Mouse (Mus musculus): ENCODE measurements around the gene Ddx55.

Gene Ddx55

DNA sequence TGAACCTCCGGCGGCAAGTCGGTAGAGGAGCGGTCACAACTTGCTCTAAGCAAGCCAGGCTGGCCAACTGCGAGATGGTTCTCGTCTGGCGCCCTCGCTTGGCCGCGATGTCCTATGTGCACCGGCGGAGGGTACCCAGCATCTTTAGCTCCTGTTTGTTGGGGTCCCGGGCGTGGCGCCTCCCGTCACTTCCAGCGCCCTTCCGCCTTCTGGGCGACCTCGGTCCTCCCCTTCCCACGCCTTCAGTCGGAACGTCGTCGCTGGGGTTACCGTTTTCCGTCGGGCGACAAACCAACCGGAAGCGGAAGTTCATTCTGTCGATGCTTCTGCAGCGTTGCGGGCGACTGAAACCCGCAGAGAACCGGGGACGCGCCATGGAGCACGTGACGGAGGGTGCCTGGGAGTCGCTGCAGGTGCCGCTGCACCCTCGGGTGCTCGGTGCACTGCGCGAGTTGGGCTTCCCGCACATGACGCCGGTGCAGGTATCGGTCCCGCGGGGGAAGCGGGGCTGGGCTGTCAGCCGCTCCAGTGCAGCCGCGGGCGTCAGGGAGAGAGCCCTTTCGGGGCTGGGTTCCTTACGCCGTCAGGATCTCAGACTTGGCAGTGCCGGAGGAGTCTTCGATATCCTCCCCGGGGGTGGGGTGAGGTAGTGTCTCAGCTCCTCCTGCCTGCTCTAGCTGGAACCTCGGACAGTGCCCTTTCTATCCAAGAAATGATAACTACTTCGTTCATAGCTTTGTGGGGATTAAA lies at the start of gene Ddx55:
TSS of gene Ddx55 (plus strand) at position 307 of the 750 bp plus-strand sequence.
- DNase-seq (ENCODE audit: extremely low spot score, low spot score) = peak; percentile 90

DNA sequence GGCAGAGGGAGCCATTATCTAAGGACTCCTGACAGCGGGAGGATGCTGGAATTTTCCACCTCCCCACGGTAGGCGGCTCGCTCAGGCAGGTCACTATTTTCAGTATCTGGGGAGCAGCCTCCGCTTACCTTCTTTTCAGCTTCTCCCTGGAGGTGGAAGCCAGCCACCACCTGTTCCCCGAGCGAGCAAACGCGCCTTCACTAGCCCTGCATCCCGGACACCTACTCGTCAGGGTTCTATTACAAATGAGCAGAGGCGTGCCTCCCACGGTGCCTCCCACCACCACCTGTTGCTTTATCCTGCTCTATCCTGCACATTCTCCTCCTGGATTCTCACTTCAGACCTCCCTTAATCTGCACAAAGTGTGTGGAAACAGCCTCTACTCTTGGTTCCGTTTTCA lies 48.9 kb upstream of the Ddx55 start:
- no peak for DNase-seq (ENCODE audit: extremely low spot score, low spot score)

DNA sequence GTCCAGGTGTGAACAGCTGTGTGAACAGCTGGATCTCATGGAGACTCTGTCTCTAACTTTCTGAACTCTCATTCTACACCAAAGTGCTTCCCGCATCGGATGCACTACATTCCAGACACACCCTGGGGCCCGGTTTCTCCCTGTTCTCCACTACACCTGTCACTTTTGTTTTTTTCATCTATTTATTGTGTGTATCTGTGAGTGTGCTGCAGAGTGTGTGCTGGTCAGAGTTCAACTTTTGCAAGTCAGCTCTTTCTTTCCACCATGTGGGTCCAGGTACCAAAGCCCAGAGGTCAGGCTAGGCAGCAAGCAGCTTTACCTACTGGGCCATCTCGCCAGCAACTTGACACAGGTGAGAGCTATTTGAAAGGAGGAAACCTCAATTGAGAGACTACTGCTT lies 47.4 kb upstream of the Ddx55 start:
- no peak for DNase-seq (ENCODE audit: extremely low spot score, low spot score)

GRCm38 (mm10) chr5:124506731-124507359 lies 45.8 kb upstream of the Ddx55 start:
- DNase-seq (ENCODE audit: extremely low spot score, low spot score) = no peak

DNA sequence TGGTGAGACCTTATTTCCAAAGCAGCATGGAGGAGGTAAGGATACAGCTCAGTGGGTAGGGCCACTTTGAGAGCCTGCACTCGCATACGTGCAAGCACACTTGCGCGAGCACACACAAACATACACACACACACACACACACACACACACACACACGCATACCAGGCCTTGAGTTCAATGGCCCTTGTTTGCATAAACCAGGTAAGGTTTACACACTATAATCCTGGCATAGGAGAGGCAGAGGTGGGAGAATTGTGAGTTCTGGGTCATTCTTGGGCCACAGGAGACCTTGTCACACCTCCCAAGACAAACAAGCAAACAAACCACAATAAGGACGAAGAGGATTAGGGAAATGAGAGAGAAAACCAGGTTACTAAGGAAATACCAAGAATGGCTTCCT lies 43.5 kb upstream of the Ddx55 start:
- no peak for DNase-seq (ENCODE audit: extremely low spot score, low spot score)

- no peak for DNase-seq (ENCODE audit: extremely low spot score, low spot score)
Measured at GRCm38 (mm10) chr5:124509742-124510237, 42.9 kb upstream of the Ddx55 start.

- no peak for DNase-seq (ENCODE audit: extremely low spot score, low spot score)
Measured at GRCm38 (mm10) chr5:124510536-124511050, 42.1 kb upstream of the Ddx55 start.

DNA sequence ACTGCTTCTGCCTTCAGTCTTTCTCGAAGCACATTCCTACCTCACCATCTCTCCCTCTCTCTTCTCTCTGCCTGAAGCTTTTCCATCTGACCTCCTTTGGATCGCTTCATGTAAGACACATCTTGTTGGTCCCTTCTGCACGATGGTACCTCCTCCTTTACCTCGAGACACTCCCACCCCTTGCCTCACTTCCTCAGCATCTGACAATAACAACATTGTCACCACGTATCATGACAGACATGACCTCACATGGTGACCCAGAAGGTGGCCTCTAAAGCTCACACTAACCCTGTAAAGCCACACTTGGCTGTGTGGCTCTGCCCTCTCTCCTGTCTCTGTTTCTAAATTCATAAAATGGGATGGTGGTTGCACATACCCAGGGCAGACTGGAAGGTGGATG lies 36.9 kb upstream of the Ddx55 start:
- DNase-seq (ENCODE audit: extremely low spot score, low spot score) = no peak

- DNase-seq (ENCODE audit: extremely low spot score, low spot score) = no peak
Measured at GRCm38 (mm10) chr5:124518648-124519047, 34.0 kb upstream of the Ddx55 start.

DNA sequence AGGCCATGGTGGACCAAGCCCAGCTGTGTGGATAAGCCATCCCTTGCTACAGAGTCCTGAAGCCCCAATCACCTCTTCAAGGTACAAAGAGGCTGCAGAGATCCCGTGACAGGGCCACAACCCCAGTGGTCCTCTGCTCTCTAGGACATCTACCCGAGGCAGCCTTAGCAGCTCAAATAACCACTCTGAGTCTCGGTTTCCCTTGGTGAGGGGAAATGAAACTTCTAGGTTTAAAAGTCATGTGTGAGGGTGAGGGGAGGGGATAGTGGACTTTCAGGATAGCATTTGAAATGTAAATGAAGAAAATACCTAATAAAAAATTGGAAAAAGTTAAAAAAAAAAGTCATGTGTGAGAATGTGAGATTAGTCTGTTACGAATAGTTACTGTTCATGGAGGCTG lies 31.1 kb upstream of the Ddx55 start:
- no peak for DNase-seq (ENCODE audit: extremely low spot score, low spot score)

GRCm38 (mm10) chr5:124523032-124523431 lies 29.6 kb upstream of the Ddx55 start:
- DNase-seq (ENCODE audit: extremely low spot score, low spot score) = no peak

DNA sequence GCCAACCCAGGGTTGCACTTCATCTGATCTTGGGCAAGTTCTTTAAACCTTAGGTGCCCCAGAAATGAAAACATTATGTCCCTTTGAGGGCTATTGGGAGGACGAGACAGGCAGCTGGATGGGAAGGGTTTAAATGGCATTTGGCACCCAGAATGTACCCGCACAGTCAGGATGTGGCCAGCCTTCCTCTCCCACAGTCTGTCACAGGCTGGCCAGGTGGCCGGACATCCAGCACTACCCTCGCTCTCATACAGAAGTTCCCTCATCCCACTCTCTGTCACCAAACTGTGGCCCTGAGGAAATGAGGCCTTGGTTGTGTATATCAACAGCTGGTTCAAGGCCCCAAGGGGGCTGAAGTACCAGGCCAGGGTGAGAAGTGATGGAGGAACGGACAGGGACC lies 27.7 kb upstream of the Ddx55 start:
- DNase-seq (ENCODE audit: extremely low spot score, low spot score) = no peak

DNA sequence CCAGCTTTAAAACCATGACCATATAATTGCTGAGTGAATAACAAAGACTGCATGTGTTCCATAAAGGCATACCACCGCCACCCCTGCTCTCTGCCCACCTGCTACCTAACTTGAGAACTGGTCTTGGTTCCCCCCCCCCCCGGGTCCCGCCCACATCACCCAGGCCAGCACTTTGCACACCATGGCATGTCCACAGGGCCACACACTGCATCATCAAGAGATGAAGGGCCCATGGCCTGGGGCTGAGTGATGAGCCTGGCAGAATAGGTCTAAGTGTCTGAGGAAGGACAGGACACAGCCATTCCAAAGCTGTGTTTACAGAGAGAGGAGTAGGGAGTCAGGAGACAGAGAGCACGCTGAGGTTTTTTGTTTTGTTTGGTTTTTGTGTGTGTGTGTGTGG lies 24.3 kb upstream of the Ddx55 start:
- DNase-seq (ENCODE audit: extremely low spot score, low spot score) = no peak

DNA sequence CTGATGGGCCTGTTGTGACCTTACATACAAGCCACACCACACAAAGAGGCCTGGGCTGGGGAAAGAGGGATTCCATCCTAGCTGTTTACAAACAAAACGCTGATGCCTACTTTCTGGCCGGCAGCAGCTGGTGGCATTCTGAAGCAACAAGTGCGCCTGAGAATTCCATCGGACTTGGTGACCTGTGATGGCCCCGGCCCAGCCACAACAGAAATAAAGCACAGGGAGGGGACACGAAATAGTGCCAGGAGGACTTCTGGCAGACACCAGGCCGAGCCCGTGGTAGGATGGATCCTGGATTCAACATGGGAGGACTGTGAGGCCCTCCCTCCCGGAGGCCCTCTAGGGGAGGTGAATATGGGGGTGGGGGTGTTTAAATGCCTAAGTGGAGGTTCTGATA lies 23.9 kb upstream of the Ddx55 start:
- no peak for DNase-seq (ENCODE audit: extremely low spot score, low spot score)

- DNase-seq (ENCODE audit: extremely low spot score, low spot score) = no peak
Measured at GRCm38 (mm10) chr5:124529191-124529651, 23.4 kb upstream of the Ddx55 start.

- no peak for DNase-seq (ENCODE audit: extremely low spot score, low spot score)
Measured at GRCm38 (mm10) chr5:124529697-124530096, 23.0 kb upstream of the Ddx55 start.

DNA sequence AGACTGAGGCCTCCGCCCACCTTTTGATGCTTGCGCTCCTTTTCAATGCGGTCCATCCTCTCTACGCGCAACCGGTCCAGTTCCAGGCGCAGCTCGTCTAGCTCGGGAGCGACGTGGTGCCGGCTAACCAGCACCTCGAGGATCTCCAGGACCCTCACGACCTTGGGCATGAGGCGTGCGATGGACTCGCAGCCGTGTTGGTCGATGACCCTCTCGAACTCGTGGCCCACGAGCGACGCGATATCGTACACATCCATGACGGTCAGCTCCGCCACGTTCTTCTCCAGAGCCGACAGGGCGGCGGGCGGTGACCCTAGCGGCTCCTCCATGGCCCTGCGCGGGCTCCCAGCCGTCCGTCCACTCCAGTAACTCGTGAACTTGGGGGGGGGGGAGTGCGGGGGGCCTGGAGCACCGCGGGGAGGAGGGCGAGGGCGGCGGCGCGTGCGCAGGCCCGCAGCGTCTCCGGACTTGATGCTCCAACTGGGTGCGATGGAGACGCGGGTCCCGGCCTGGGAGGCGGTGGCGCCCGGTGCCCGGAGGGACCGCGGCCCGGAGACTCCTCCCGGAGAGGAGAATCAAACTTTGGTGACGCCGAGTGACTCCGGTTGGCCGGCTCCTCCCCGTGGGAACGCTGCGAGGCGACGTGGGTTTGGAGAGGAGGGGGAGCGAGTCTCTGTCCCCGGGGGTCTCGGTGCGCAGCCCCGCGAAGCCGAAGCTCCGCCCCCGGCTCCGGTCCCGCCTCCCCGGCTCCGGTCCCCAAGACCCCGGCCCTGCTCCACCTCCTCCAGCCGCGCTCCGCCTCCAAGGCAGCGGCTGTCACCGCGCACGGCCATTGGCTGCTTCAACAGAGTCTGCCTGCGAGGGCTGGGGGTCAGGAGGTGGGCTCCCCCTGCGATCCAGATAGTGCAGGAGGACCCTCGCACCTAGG lies 21.7 kb upstream of the Ddx55 start, which contains the start of gene Rilpl1:
TSS of gene Rilpl1 (minus strand) at position 737 of the 928 bp plus-strand sequence.
- peak; percentile 88 for DNase-seq (ENCODE audit: extremely low spot score, low spot score)

GRCm38 (mm10) chr5:124531583-124531930 lies 21.1 kb upstream of the Ddx55 start:
- no peak for DNase-seq (ENCODE audit: extremely low spot score, low spot score)

DNA sequence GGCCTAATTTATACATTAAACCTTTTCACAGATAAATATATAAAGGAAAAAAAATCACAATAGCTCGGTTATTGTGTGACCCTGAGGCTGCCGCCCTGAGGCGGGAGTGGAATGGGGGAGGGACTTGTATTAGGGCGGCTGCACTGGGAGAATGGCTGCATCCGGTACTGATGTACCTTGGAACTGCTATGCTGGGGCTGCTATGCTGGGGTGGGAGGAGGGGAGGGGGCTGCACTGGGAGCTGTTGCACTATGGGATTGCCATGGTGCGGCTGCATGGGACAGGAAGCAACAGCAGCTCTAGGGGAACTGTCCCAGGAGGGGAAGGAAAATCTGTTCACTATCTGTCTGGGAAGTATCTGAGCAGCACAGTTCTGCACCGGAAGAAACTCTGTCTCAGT lies 20.2 kb upstream of the Ddx55 start:
- no peak for DNase-seq (ENCODE audit: extremely low spot score, low spot score)

GRCm38 (mm10) chr5:124535016-124535415 lies 17.6 kb upstream of the Ddx55 start:
- no peak for DNase-seq (ENCODE audit: extremely low spot score, low spot score)

DNA sequence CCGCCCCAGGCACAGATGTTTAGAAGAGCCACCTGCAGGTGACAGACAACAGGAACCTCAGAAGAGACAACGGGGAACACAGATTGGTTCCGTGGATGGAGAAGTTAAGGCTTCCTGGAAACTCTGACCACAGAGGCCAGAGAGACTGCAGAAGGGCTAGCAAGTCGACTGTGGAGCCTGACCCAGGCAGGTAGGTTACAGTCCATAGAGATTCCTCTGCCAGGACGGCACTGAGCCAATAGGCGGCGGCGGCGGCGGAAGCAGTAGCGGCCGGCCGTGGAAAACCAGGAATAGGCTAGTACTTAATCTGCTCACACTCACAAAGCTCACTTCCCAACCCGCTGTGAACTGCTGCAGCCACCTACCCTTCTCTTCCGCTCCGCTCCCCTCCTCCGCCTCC lies 15.9 kb upstream of the Ddx55 start:
- DNase-seq (ENCODE audit: extremely low spot score, low spot score) = no peak
